Mouse (Mus musculus) thymus, adult 18-20 months (tissue): ENCODE results near the gene Golga7b.
A peak's percentile ranks its signal among the peaks of the same experiment; 100 is the strongest.

Experiments used
- DNase-seq, 2 experiments: peaks; one replicate each; pipeline ENCODE4 v3.0.0; 2022; ENCODE audit warnings: mixed read lengths in 2 of 2

Gene Golga7b

GRCm38 (mm10) chr19:42255784-42256610 is 8.6 kb downstream of the Golga7b start:
- peak; percentile 12 to 23 for DNase-seq

GRCm38 (mm10) chr19:42256611-42257240 is 9.4 kb downstream of the Golga7b start:
- DNase-seq: no peak

DNA sequence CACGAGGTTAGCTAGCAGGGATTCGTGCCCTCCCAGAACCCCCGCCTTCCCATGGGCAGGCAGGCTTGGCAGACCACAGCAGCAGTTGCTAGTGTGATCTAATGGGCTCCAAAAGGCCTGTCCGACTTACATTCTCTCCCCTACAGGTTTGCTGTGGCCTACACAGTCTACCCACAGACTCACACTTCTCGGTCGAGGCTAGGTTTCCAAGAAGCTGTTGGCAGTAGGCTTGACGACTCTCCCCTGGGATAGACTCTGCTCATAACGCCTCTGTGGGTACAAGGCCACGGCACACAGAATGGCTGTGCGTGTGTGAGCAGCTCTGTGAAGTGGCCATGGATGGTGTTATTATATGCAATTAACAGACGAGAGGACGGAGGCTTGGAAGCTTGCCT is 9.9 kb downstream of the Golga7b start:
- no peak for DNase-seq

DNA sequence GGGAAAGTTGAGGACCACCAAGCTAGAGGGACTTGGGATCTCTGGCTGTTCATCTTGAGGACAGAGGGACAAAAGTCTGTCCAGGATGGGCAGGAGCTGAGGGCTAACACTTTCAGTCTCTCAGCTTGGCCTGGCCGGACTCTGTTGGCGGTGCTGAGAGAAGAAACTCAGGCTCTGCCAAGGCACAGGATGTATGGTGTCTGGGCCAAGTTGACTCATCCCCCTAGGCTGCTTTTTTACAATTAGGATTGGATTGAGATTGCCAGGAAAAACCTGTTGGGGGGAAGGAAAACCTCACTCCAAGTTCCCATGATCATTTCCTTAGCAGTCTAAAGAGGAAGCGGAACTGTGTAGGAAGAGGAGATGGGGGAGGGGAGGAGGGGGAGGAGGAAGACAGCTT is 10.7 kb downstream of the Golga7b start:
- DNase-seq: no peak

GRCm38 (mm10) chr19:42258596-42258995 is 11.2 kb downstream of the Golga7b start:
- DNase-seq: no peak

DNA sequence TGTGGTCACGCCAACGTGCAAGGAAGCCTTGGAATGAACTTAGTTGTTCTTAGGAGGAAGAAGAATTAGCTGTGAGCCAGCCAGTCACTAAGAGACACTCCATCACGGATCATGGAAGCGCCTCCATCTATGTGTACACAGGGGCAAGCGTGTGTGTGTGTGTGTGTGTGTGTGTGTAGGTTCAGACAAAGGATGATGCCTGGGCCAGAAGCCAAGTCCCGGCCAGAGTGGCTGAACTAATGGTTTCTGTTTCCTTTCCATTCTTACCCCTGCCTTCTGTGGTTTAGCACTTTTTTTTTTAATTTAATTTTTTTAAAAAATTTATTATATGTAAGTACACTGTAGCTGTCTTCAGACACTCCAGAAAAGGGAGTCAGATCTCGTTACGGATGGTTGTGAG is 13.1 kb downstream of the Golga7b start:
- DNase-seq: no peak

- no peak for DNase-seq
Observed at GRCm38 (mm10) chr19:42263524-42263923, 16.1 kb downstream of the Golga7b start.

DNA sequence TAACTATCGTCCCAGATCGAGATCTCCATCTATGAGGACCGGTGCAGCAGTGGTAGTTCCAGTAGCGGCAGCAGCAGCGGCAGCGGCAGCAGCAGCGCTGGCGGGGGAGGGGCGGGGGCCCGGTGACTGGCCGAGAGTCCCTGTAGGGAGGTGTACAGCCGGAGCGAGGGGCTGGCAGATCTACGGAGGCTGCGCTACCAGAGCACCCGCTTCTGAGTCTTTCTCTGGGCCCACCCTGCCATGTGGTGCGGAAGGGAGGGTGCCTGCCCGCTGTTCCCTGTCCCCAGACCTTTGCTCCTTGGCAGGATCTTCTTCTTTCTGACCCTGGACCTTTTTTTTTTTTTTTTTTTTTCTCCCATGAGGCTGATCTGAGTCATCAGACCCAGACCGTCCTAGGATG is 21.0 kb downstream of the Golga7b start:
- DNase-seq: no peak

GRCm38 (mm10) chr19:42270119-42270518 is 22.7 kb downstream of the Golga7b start:
- no peak for DNase-seq

GRCm38 (mm10) chr19:42271182-42271581 is 23.8 kb downstream of the Golga7b start:
- DNase-seq: no peak

DNA sequence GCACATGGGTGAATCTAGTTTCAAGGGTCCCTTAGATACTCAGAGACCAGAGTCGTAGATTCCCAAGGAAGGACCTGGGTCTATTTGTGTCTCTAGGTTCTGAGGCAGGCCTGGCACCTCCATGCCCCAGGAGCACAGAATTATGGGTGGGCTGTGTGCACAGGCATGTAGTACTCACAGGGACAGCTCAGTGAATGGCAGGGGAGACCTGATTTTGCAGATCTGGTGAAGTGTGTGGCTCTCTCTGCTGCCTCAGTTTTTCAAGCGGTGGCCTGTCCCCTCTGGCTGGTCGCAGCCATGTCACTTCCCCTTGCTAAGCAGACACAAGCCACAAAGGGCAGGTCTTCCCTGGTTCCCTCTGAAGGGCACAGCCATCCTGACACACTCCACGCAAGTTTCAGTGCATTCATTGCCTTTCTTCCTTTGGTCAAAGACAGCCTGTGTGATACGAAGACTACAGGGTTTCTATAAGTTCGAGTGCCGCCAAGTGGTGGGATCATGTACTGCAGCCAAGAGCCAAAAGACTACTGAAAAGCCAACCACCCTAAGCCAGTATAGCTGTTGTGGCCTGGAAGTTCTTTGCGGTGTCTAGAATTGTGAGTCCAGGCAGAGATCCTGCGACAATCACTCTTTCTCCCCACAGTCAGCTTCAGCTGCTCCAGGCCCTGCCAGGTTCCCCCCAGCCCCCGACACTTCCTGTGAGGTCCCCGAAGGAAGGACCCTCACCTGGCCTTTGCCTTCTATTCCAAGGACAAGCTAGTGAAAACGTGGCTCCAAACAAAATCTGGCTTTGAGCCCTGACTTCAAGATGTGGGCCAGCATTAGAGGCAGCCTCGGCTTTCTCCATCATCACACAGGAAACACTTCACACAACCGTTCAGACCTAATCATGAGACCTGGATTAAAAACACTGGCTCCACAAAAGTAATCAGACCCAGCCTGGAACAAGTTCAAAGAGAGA is 24.9 kb downstream of the Golga7b start:
- DNase-seq: peak; percentile 13 to 25

DNA sequence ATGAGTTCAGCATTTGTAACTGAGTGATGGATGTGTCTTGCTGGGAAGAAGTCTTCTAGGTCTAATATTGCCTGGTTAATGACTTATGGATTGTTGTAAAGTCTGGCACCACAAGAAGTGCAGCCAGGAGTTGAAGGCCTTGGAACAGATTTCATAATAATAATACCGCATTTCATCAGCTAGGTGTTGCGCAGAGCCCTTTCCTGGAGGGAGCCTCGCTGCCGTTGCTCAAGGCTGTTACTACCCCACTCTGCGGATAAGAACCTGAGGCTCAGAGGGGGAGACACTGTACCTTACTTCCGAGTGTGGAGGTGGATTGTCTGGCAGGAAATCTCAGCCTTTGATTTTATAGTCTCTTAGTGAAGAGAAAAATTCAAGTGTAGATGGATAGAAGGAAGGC is 29.9 kb downstream of the Golga7b start:
- no peak for DNase-seq

- no peak for DNase-seq
Observed at GRCm38 (mm10) chr19:42278461-42278860, 31.1 kb downstream of the Golga7b start.

GRCm38 (mm10) chr19:42279611-42280010 is 32.2 kb downstream of the Golga7b start:
- DNase-seq: no peak

GRCm38 (mm10) chr19:42284178-42284577 is 36.8 kb downstream of the Golga7b start:
- no peak for DNase-seq

DNA sequence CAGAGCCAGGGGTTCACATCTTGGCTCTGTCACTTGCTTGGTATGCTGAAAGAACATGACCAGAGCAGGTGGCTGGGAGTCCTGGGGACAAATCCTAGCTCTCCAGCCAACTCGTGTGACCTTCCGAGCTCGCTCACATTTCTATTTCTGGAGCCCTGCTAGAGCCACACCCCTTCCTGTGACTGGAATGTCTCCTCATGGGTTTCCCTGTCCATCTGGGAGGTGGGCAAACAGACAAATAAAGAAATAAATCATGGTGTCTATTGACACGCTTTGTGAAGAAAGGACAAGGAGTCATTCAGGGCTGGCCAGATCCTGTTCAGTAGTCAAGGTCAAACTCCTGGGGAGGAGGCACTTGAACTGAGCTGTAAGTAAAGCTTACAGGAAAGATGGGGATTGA is 41.0 kb downstream of the Golga7b start:
- no peak for DNase-seq

DNA sequence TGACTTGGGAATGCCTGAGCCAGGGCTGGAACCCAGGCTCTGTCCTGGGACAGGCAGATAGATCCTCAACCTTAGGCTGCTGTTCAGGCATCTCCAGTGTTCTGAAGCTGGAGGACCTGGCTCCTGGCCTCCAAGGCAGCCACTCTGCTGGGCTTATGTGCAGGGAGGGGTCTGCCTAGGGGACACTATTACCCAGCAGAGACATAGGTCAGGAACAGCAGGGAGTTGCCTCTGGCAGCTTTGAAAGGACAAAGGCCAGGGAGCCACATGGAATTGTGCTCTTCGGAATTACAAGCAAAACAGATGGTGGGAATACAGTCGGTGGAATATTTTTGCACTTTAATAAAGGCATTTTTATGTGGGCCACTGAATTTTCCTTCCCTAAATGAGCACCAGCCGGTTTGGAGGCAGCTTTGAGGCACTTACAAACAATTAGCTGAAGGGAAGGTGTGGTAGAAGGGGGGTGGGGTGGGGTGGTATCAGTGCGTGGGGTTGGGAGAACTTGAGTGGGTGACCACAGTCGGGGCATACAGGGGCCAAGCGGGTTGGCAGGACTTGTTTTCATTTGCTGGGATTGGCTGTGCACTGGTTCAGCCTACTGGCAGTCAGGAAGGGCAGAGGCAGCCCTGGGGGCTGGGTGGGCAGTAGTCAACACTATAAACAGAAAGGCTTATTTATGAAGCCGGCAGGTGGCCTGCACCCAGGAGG is 43.7 kb downstream of the Golga7b start:
- DNase-seq: no peak

GRCm38 (mm10) chr19:42292106-42292505 is 44.7 kb downstream of the Golga7b start:
- DNase-seq: no peak

- no peak for DNase-seq
Observed at GRCm38 (mm10) chr19:42293216-42293615, 45.8 kb downstream of the Golga7b start.

DNA sequence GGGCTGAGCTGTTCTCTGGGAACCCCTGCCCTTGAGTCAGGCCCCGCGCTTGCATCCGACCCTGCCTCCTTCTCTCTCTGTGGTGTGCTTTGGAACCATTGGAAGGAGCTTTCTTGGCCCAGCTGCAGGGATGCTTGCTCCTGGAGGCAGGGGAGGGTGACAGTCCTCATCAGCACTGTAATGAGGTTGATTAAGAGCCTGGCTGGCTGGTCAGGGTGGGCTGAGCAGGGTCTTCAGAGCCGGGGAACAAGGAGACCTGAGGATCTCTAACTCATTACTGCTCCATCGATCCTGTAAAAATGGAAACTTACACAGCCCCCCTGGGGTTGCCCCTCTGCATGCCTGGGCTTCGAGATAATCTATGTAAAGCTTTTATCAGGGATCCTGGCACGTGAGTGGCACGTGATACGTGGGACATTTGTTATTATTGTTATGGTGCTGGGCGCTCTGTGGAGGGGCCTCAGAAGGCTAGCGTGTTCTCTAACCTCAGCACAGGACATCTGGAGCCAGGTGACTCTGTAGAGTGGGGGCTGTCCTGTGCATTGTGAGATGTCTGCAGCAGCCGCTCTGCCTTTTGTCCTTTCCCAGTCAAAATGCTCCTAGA is 55.9 kb downstream of the Golga7b start:
- DNase-seq: no peak

GRCm38 (mm10) chr19:42304506-42304905 is 57.1 kb downstream of the Golga7b start:
- DNase-seq: no peak

DNA sequence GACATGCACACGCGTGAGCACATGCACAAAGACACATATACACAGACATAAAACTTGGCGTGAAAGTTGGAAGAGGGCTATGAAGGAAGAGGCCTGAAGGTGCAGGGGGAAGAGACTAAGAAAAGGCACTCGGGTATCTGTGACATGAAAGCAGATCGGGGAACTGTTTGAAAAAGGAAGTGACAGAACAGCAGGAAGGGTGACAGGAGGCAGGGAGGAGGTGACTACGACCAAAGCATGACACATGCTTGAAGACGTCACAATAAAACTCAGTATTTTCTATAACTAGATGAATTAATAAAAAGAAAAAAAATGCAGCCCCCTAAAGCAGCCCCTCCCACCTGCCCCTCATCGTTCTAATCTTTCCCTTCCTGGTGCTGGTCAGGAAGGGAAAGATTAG is 58.4 kb downstream of the Golga7b start:
- no peak for DNase-seq
